Comparison of ENCODE assay signal across 14 mouse cellular contexts in genomic region chr6:38810121-38810475, GRCm38 (mm10).
A peak's percentile ranks its signal among the peaks of the same experiment; 100 is the strongest.
DNase-seq lines count a peak whose midpoint lies in the region; ATAC-seq and TF ChIP-seq lines count a peak whose summit lies in the region.
"Had no signal": no experiment of that assay in that cellular context is flagged by ENCODE, and none has a peak within 500 bp of the region (broad histone marks: within the 10 kb centered on the region; RNA-seq: fewer than 3 reads in every experiment).

No protein-coding gene starts in this region.

- no peak for DNase-seq in heart, postnatal 10 days
- no peak for DNase-seq in adrenal gland, adult (ENCODE audit: inconsistent age in 2 of 2, low spot score in 1 of 2)
- DNase-seq in adrenal gland, adult 2 months, result no peak
- no peak for DNase-seq in cerebellum, adult 11-12 months
- DNase-seq: cerebellum, adult 2 months; gastrocnemius, postnatal 36 days; left cerebral cortex, postnatal 4 days; midbrain, embryonic 14.5 days had no signal

- no peaks in the 10 kb centered on the region for H3K27me3 ChIP-seq in heart, embryonic 15.5 days
- H3K27me3 ChIP-seq in C2C12 (ENCODE audit: control insufficient read depth, insufficient read depth, insufficient read length), result no peaks in the 10 kb centered on the region
- H3K27me3 ChIP-seq: lung, embryonic 15.5 days; neural tube, embryonic 15.5 days had no signal

- H3K79me3 ChIP-seq in C2C12 (ENCODE audit: low read depth), result peaks cover 10% of the 10 kb centered on the region

- H3K4me2 ChIP-seq in heart, embryonic 15.5 days, result no peak overlapping the region
- H3K4me2 ChIP-seq: lung, embryonic 15.5 days; neural tube, embryonic 15.5 days had no signal

- no peaks in the 10 kb centered on the region for H3K9me3 ChIP-seq in heart, embryonic 15.5 days (replicated peaks)
- H3K9me3 ChIP-seq: lung, embryonic 15.5 days; neural tube, embryonic 15.5 days had no signal

- peaks cover 38% of the 10 kb centered on the region for H3K79me2 ChIP-seq in C2C12 (ENCODE audit: control insufficient read depth, insufficient read depth)

- no peak overlapping the region for H3K4me3 ChIP-seq in heart, embryonic 15.5 days
- H3K4me3 ChIP-seq in C2C12 (ENCODE audit: insufficient read depth, poor library complexity, severe bottlenecking), result no peak overlapping the region
- H3K4me3 ChIP-seq: lung, embryonic 15.5 days; neural tube, embryonic 15.5 days had no signal

- intact Hi-C loops in heart, postnatal 10 days (cut with DNase I), result no loop called here

- H3K9ac ChIP-seq in heart, embryonic 15.5 days, result no peak overlapping the region
- H3K9ac ChIP-seq: lung, embryonic 15.5 days; neural tube, embryonic 15.5 days had no signal

- ATAC-seq in heart, embryonic 15.5 days (replicated peaks; ENCODE audit: insufficient number of reproducible peaks, insufficient read depth, low FRiP score, low read depth), result peak; percentile 11; the same call in 1 of the 2 replicates
- peak; percentile 83 for ATAC-seq in activated CD4-positive, CD25-positive, alpha-beta regulatory T cell, adult 4 months
- ATAC-seq in megakaryocyte, adult 5-6 weeks (ENCODE audit: poor library complexity, severe bottlenecking), result peak; percentile 51; the same call in 1 of the 2 replicates

- peak overlapping the region; percentile 58 for H3K27ac ChIP-seq in heart, embryonic 15.5 days
- H3K27ac ChIP-seq: lung, embryonic 15.5 days; neural tube, embryonic 15.5 days had no signal

- H3K4me1 ChIP-seq in heart, embryonic 15.5 days (replicated peaks), result peaks cover 54% of the 10 kb centered on the region

- H3ac ChIP-seq in C2C12 (ENCODE audit: control insufficient read depth, insufficient read length, low read depth), result no peak overlapping the region

- no peaks in the 10 kb centered on the region for H3K36me3 ChIP-seq in heart, embryonic 15.5 days
- H3K36me3 ChIP-seq in C2C12 (ENCODE audit: control insufficient read depth, insufficient read depth), result no peaks in the 10 kb centered on the region
- H3K36me3 ChIP-seq: neural tube, embryonic 15.5 days had no signal

- 23% methylated on average over 2 of the region's 2 CpGs for WGBS in heart, embryonic 15.5 days

- no peak for TF ChIP-seq CTCF in C2C12 (IDR thresholded peaks at IDR 0.05; ENCODE audit: control insufficient read depth, insufficient read depth, insufficient read length)

TF ChIP-seq in C2C12, 6 proteins besides CTCF, POLR2A, EP300 and RAD21:
- TF ChIP-seq MYOD1 (IDR thresholded peaks at IDR 0.05; ENCODE audit: control insufficient read depth, insufficient read length, low read depth) (peak; percentile 37), CEBPB (IDR thresholded peaks at IDR 0.05; ENCODE audit: low read depth) (no peak)

Comparison
In these comparisons a context has a peak if more than half of its experiments do, and no peak if none do; other contexts are left out.
1. ATAC-seq: peak in every context shown above with its lines; median percentile 83 in activated CD4-positive, CD25-positive, alpha-beta regulatory T cell, adult 4 months; 51 in megakaryocyte, adult 5-6 weeks; 11 in heart, embryonic 15.5 days.